Mouse (Mus musculus) stomach, embryonic 14.5 days (tissue): ENCODE data around the gene Crygn. TPM values are rescaled to one million over a fixed set of nuclear protein-coding genes. Genes with fewer than 3 reads are reported as not detected.

Experiments
- ATAC-seq: fragments of 200-750 bp; cut with Nextera tagmentation; 2 replicates; pipeline ENCODE4 v1.8.0; 2017; ENCODE audit warnings: low read depth, moderate TSS enrichment; ENCODE audit not compliant: insufficient number of reproducible peaks, insufficient read depth, low FRiP score
- H3K27ac ChIP-seq: fragments of 300-500 bp; sonication (generic); 2 replicates; pipeline ENCODE4 v1.5.1; 2014; ENCODE audit warnings: mild to moderate bottlenecking, low read length, moderate library complexity, mixed read lengths
- H3K27me3 ChIP-seq: fragments of 300-500 bp; sonication (generic); 2 replicates; pipeline ENCODE4 v1.6.1; 2014; ENCODE audit warnings: low read length, control low read depth, mixed read lengths; ENCODE audit not compliant: control insufficient read depth, insufficient read depth
- H3K36me3 ChIP-seq: fragments of 300-500 bp; sonication (generic); 2 replicates; pipeline ENCODE4 v1.6.1; 2014; ENCODE audit warnings: mild to moderate bottlenecking, control low read depth, low read length, moderate library complexity, mixed read lengths; ENCODE audit not compliant: control insufficient read depth, insufficient read depth
- H3K4me1 ChIP-seq: fragments of 300-500 bp; sonication (generic); 2 replicates; pipeline ENCODE4 v1.6.1; 2014; ENCODE audit warnings: low read length, control low read depth, mixed read lengths; ENCODE audit not compliant: control insufficient read depth, insufficient read depth
- H3K4me2 ChIP-seq: fragments of 300-500 bp; sonication (generic); replicated peaks from 2 replicates; pipeline ENCODE4 v1.6.1; 2014; ENCODE audit warnings: low read depth, low read length, control low read depth
- H3K4me3 ChIP-seq: fragments of 300-500 bp; sonication (generic); 2 replicates; pipeline ENCODE4 v1.5.1; 2014; ENCODE audit warnings: low read depth, low read length, control low read depth
- H3K9ac ChIP-seq: fragments of 300-500 bp; sonication (generic); replicated peaks from 2 replicates; pipeline ENCODE4 v1.6.1; 2014; ENCODE audit warnings: low read depth, mild to moderate bottlenecking, control low read depth, low read length, moderate library complexity, mixed read lengths
- H3K9me3 ChIP-seq: fragments of 300-500 bp; sonication (generic); 2 replicates; pipeline ENCODE4 v1.6.1; 2016; ENCODE audit warnings: low read depth, low read length, control low read depth; ENCODE audit not compliant: control insufficient read depth
- WGBS: fragments of 180-500 bp; shearing (Covaris S2); extraction: QIAGEN DNeasy Blood & Tissue Kit; methylation state at CpG from one replicate; pipeline ENCODE4 v1.1.7; 2014; 5-methylcytosine and 5-hydroxymethylcytosine counted together
- polyA plus RNA-seq: library from polyadenylated mRNA; unstranded; fragments of >200 nt; fragmentation: Nextera tagmentation; extraction: Ambion mirVana; gene quantifications from 2 replicates; pipeline ENCODE4 v1.2.1, GENCODE M21; 2014

Crygn gene
- polyA plus RNA-seq, 1 experiment from 2014 or later: 3.1 TPM

- Histone ChIP-seq H3K27ac (no peak overlapping the region), H3K27me3 (no peaks in the 10 kb centered on the region), H3K9me3 (no peaks in the 10 kb centered on the region), H3K9ac (no peak overlapping the region), H3K4me3 (no peak overlapping the region), H3K4me2 (no peak overlapping the region), H3K36me3 (no peaks in the 10 kb centered on the region), H3K4me1 (peaks cover 33% of the 10 kb centered on the region)
- no peak; the same call in 1 of the 2 replicates for ATAC-seq
- 52% methylated on average over 12 of the region's 12 CpGs for WGBS
These were observed 30.6 kb downstream of the Crygn start for GRCm38 (mm10) chr5:24726901-24727836.

- H3K4me1 ChIP-seq: peaks cover 31% of the 10 kb centered on the region
- 65% methylated on average over 6 of the region's 6 CpGs for WGBS
These were observed 31.9 kb downstream of the Crygn start for GRCm38 (mm10) chr5:24725897-24726296.

GRCm38 (mm10) chr5:24724805-24725204, 33.0 kb downstream of the Crygn start:
- Histone ChIP-seq H3K4me2 (0 out of 2 replicates have a peak overlapping the region, but pooled peaks have one; percentile 10), H3K9me3 (no peaks in the 10 kb centered on the region), H3K36me3 (no peaks in the 10 kb centered on the region; the same call in 1 of the 2 replicates), H3K9ac (no peak overlapping the region), H3K4me1 (peaks cover 30% of the 10 kb centered on the region), H3K4me3 (no peak overlapping the region), H3K27ac (peak overlapping the region; percentile 58), H3K27me3 (no peaks in the 10 kb centered on the region)
- peak; percentile 76 for ATAC-seq
- WGBS: 15% methylated on average over 5 of the region's 5 CpGs

More at GRCm38 (mm10) chr5:24725897-24726296, 31.9 kb downstream of the Crygn start:
- no peaks in the 10 kb centered on the region; the same call in 1 of the 2 replicates for H3K36me3 ChIP-seq
- peak overlapping the region; percentile 58; the same call in 1 of the 2 replicates for H3K27ac ChIP-seq
- H3K9ac ChIP-seq: no peak overlapping the region
- no peak overlapping the region for H3K4me2 ChIP-seq
- ATAC-seq: no peak
- no peaks in the 10 kb centered on the region for H3K9me3 ChIP-seq
- no peak overlapping the region for H3K4me3 ChIP-seq
- H3K27me3 ChIP-seq: no peaks in the 10 kb centered on the region

GRCm38 (mm10) chr5:24724270-24724634, 33.6 kb downstream of the Crygn start:
- Histone ChIP-seq H3K4me3 (no peak overlapping the region), H3K27ac (peak overlapping the region; percentile 58), H3K9me3 (no peaks in the 10 kb centered on the region), H3K27me3 (no peaks in the 10 kb centered on the region), H3K9ac (no peak overlapping the region), H3K4me1 (peaks cover 25% of the 10 kb centered on the region), H3K36me3 (no peaks in the 10 kb centered on the region; the same call in 1 of the 2 replicates), H3K4me2 (no peak overlapping the region)
- no peak for ATAC-seq
- 61% methylated on average over 5 of the region's 5 CpGs for WGBS

- WGBS: 67% methylated on average over 11 of the region's 11 CpGs
These were observed 34.1 kb downstream of the Crygn start for GRCm38 (mm10) chr5:24723527-24724269.

GRCm38 (mm10) chr5:24719852-24720251, 38.0 kb downstream of the Crygn start:
- Histone ChIP-seq H3K4me1 (peaks cover 14% of the 10 kb centered on the region), H3K4me3 (no peak overlapping the region), H3K9me3 (no peaks in the 10 kb centered on the region), H3K27ac (no peak overlapping the region), H3K9ac (no peak overlapping the region), H3K4me2 (no peak overlapping the region), H3K36me3 (peaks cover 4% of the 10 kb centered on the region), H3K27me3 (no peaks in the 10 kb centered on the region)
- ATAC-seq: no peak
- 88% methylated on average over 3 of the region's 3 CpGs for WGBS

More at GRCm38 (mm10) chr5:24723527-24724269, 34.1 kb downstream of the Crygn start:
- no peaks in the 10 kb centered on the region; the same call in 1 of the 2 replicates for H3K36me3 ChIP-seq
- no peak overlapping the region for H3K9ac ChIP-seq
- no peaks in the 10 kb centered on the region for H3K9me3 ChIP-seq
- H3K27ac ChIP-seq: peak overlapping the region; percentile 58; the same call in 1 of the 2 replicates
- H3K4me2 ChIP-seq: no peak overlapping the region
- no peaks in the 10 kb centered on the region for H3K27me3 ChIP-seq
- peaks cover 25% of the 10 kb centered on the region for H3K4me1 ChIP-seq
- no peak overlapping the region for H3K4me3 ChIP-seq
- no peak for ATAC-seq

- H3K9ac ChIP-seq: no peak overlapping the region
- H3K4me1 ChIP-seq: no peaks in the 10 kb centered on the region
- no peak for ATAC-seq
- H3K9me3 ChIP-seq: no peaks in the 10 kb centered on the region
- no peak overlapping the region for H3K4me2 ChIP-seq
- H3K27ac ChIP-seq: no peak overlapping the region
- H3K27me3 ChIP-seq: no peaks in the 10 kb centered on the region
- WGBS: 95% methylated on average over 6 of the region's 6 CpGs
- H3K36me3 ChIP-seq: peaks cover 9% of the 10 kb centered on the region
- H3K4me3 ChIP-seq: no peak overlapping the region
These were observed 39.7 kb downstream of the Crygn start for GRCm38 (mm10) chr5:24718076-24718475.

GRCm38 (mm10) chr5:24713987-24714386, 43.8 kb downstream of the Crygn start:
- H3K9ac ChIP-seq: no peak overlapping the region
- no peak for ATAC-seq
- no peak overlapping the region for H3K4me2 ChIP-seq
- no peaks in the 10 kb centered on the region for H3K4me1 ChIP-seq
- WGBS: 74% methylated on average over 6 of the region's 6 CpGs
- H3K27ac ChIP-seq: no peak overlapping the region
- H3K27me3 ChIP-seq: no peaks in the 10 kb centered on the region
- H3K36me3 ChIP-seq: peaks cover 38% of the 10 kb centered on the region
- H3K4me3 ChIP-seq: no peak overlapping the region
- peaks cover 4% of the 10 kb centered on the region; the same call in 1 of the 2 replicates for H3K9me3 ChIP-seq
